ENCODE assay signal across 9 mouse cellular contexts in the genomic region with DNA sequence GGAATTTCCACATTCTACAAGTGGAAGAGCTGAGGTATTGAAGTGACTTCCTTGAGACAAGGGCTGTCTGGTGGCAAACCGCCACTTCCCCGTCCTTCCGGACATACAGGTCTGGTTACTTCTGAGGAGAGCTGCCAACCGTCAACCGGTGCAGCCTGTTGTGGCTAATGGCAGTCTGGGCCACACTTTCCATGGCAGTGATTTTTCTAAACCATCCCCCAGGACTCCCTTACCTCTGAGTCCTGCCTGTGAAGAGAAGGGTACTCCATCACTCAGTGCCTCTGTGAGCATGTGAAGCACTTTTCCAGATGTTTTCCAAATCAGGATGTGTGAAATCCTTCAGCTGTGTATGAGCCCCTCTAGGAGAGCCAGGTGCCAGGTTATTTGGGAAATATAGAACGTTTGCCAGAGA.
DNase-seq lines count a peak whose midpoint lies in the region; ATAC-seq lines count a peak whose summit lies in the region.
"Had no signal": no experiment of that assay in that cellular context is flagged by ENCODE, and none has a peak within 500 bp of the region (broad histone marks: within the 10 kb centered on the region; RNA-seq: fewer than 3 reads in every experiment).

No protein-coding gene starts in this region.

- no peak overlapping the region for H3K4me2 ChIP-seq in hindbrain, embryonic 14.5 days (replicated peaks)
- H3K4me2 ChIP-seq in forebrain, embryonic 15.5 days (replicated peaks) = no peak overlapping the region

- peak; percentile 72 to 84 for DNase-seq in urinary bladder, adult 18-20 months (ENCODE audit: low spot score in 2 of 2)
- no peak for DNase-seq in urinary bladder, postnatal 10 days (ENCODE audit: low spot score)
- peak; percentile 70 for DNase-seq in kidney, postnatal 10 days
- peak; percentile 78 to 88 for DNase-seq in lung, postnatal 4 days
- DNase-seq in right cerebral cortex, postnatal 36 days (ENCODE audit: low spot score in 2 of 2) = no peak
- no peak for DNase-seq in hindbrain, embryonic 14.5 days (ENCODE audit: low spot score)

- 78% methylated on average over 6 of the region's 6 CpGs for WGBS in hindbrain, embryonic 14.5 days
- 87% methylated on average over 6 of the region's 6 CpGs for WGBS in forebrain, embryonic 15.5 days

- H3K4me3 ChIP-seq in hindbrain, embryonic 14.5 days (replicated peaks; ENCODE audit: low read length) = no peak overlapping the region
- no peak overlapping the region for H3K4me3 ChIP-seq in forebrain, embryonic 15.5 days

- H3K27ac ChIP-seq in hindbrain, embryonic 14.5 days = no peak overlapping the region
- no peak overlapping the region for H3K27ac ChIP-seq in forebrain, embryonic 15.5 days (replicated peaks)

- no peak for ATAC-seq in hindbrain, embryonic 14.5 days (ENCODE audit: low FRiP score)
- no peak for ATAC-seq in megakaryocyte-erythroid progenitor cell, adult 5-6 weeks (replicated peaks; ENCODE audit: low FRiP score, low TSS enrichment, poor library complexity, severe bottlenecking)
- ATAC-seq in forebrain, embryonic 15.5 days (replicated peaks) = no peak
- ATAC-seq: inflammation-experienced regulatory T-cells, adult 6 months had no signal

- no peak overlapping the region for H3K9ac ChIP-seq in hindbrain, embryonic 14.5 days
- no peak overlapping the region for H3K9ac ChIP-seq in forebrain, embryonic 15.5 days (replicated peaks)

- H3K4me1 ChIP-seq in hindbrain, embryonic 14.5 days (replicated peaks; ENCODE audit: control insufficient read depth, insufficient read depth, low read length) = no peaks in the 10 kb centered on the region
- no peaks in the 10 kb centered on the region for H3K4me1 ChIP-seq in forebrain, embryonic 15.5 days

- H3K36me3 ChIP-seq in hindbrain, embryonic 14.5 days (replicated peaks; ENCODE audit: control insufficient read depth, insufficient read depth) = no peaks in the 10 kb centered on the region
- no peaks in the 10 kb centered on the region for H3K36me3 ChIP-seq in forebrain, embryonic 15.5 days

- H3K9me3 ChIP-seq in hindbrain, embryonic 14.5 days (ENCODE audit: control insufficient read depth, low read length) = no peaks in the 10 kb centered on the region
- no peaks in the 10 kb centered on the region for H3K9me3 ChIP-seq in forebrain, embryonic 15.5 days

- H3K27me3 ChIP-seq in hindbrain, embryonic 14.5 days (ENCODE audit: control insufficient read depth, insufficient read depth, low read length) = no peaks in the 10 kb centered on the region
- no peaks in the 10 kb centered on the region for H3K27me3 ChIP-seq in forebrain, embryonic 15.5 days

Comparison
In these comparisons a context has a peak if more than half of its experiments do, and no peak if none do; other contexts are left out.
1. DNase-seq: peak in urinary bladder, adult 18-20 months (2 of 2), kidney, postnatal 10 days (single experiment) and lung, postnatal 4 days (2 of 2); none in urinary bladder, postnatal 10 days (single experiment), right cerebral cortex, postnatal 36 days (0 of 2) and hindbrain, embryonic 14.5 days (single experiment).